Mouse (Mus musculus) liver, adult 2 months (tissue): ENCODE measurements around the gene Gper1.

Source experiments
- CTCF ChIP-seq: fragments of 200-500 bp; IDR thresholded peaks from 2 replicates; pipeline ENCODE4 v1.5.1; 2011; ENCODE audit warnings: low read depth, low read length, control low read depth
- POLR2A ChIP-seq: fragments of 200-500 bp; IDR thresholded peaks from 2 replicates; pipeline ENCODE4 v1.6.1; 2011; ENCODE audit warnings: low read length, control low read depth; ENCODE audit not compliant: insufficient read depth; ENCODE audit errors: extremely low read depth

DNA sequence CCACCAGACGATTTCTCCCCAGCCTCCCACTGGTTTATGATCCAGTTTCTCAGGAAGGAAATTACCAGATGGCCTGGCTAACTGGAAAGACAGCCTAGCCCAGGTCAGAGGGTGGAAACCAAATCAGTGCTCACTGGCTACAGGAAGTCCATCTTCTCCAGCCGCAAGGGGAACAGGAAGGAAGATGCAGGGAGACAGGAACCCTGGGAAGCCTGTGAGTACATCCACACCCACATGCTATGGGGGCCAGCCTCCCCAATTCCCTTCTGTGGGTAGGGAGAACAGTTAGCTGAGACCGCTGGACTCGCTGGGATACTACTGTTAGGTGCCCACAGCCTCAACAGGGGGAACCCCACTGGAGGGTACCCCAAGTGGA lies 34.8 kb upstream of the Gper1 start:
- TF ChIP-seq POLR2A, result no peak
- TF ChIP-seq CTCF, result no peak
